29 mouse cellular contexts compared by ENCODE assay signal in genomic region chr14:101054786-101055185, GRCm38 (mm10).
DNase-seq lines count a peak whose midpoint lies in the region; ATAC-seq and TF ChIP-seq lines count a peak whose summit lies in the region.
"Had no signal": no experiment of that assay in that cellular context is flagged by ENCODE, and none has a peak within 500 bp of the region (broad histone marks: within the 10 kb centered on the region; RNA-seq: fewer than 3 reads in every experiment).

No protein-coding gene starts in this region.

- no peak for TF ChIP-seq CTCF in midbrain, postnatal 0 days (IDR thresholded peaks at IDR 0.05)

- peak; percentile 39; the same call in 1 of the 2 replicates for ATAC-seq in forebrain, embryonic 16.5 days
- no peak for ATAC-seq in midbrain, postnatal 0 days (ENCODE audit: low FRiP score)
- no peak for ATAC-seq in midbrain, embryonic 15.5 days (replicated peaks)
- ATAC-seq: activated CD4-positive, CD25-positive, alpha-beta regulatory T cell, adult 4 months; CD4-positive, CD25-positive, alpha-beta regulatory T cell, adult 4 months; hindbrain, postnatal 0 days; intestine, embryonic 15.5 days had no signal

- no peaks in the 10 kb centered on the region for H3K27me3 ChIP-seq in forebrain, embryonic 16.5 days (replicated peaks; ENCODE audit: control insufficient read depth, insufficient read depth, low read length)
- H3K27me3 ChIP-seq in forebrain, embryonic 10.5 days (ENCODE audit: poor library complexity, severe bottlenecking), result no peaks in the 10 kb centered on the region
- H3K27me3 ChIP-seq in midbrain, postnatal 0 days (ENCODE audit: insufficient read depth, low read length), result no peaks in the 10 kb centered on the region
- H3K27me3 ChIP-seq in midbrain, embryonic 15.5 days (replicated peaks), result no peaks in the 10 kb centered on the region
- H3K27me3 ChIP-seq: hindbrain, embryonic 12.5 days; intestine, embryonic 15.5 days; liver, embryonic 15.5 days; lung, embryonic 15.5 days had no signal

- no peak overlapping the region for H3K9ac ChIP-seq in forebrain, embryonic 16.5 days (replicated peaks; ENCODE audit: low read depth, low read length)
- no peak overlapping the region for H3K9ac ChIP-seq in midbrain, postnatal 0 days (replicated peaks; ENCODE audit: low read length, poor library complexity, severe bottlenecking)
- no peak overlapping the region for H3K9ac ChIP-seq in midbrain, embryonic 15.5 days
- H3K9ac ChIP-seq: hindbrain, embryonic 12.5 days; intestine, embryonic 15.5 days; liver, embryonic 15.5 days; lung, embryonic 15.5 days had no signal

- no peak overlapping the region for H3K27ac ChIP-seq in forebrain, embryonic 16.5 days (ENCODE audit: low read length)
- no peak overlapping the region for H3K27ac ChIP-seq in forebrain, embryonic 10.5 days
- H3K27ac ChIP-seq in midbrain, postnatal 0 days (ENCODE audit: low read depth, low read length), result no peak overlapping the region
- no peak overlapping the region for H3K27ac ChIP-seq in midbrain, embryonic 15.5 days
- H3K27ac ChIP-seq: gastrocnemius, adult 2 months; hindbrain, embryonic 12.5 days; hindbrain, postnatal 0 days; intestine, embryonic 15.5 days; liver, embryonic 15.5 days; lung, embryonic 15.5 days had no signal

- 17% methylated on average over 4 of the region's 4 CpGs for WGBS in forebrain, embryonic 16.5 days
- 87% methylated on average over 4 of the region's 4 CpGs for WGBS in forebrain, embryonic 10.5 days
- 60% methylated on average over 4 of the region's 4 CpGs for WGBS in midbrain, postnatal 0 days
- WGBS in midbrain, embryonic 15.5 days, result 62% methylated on average over 4 of the region's 4 CpGs

- DNase-seq in forebrain, embryonic 10.5 days (ENCODE audit: extremely low spot score, low spot score), result no peak
- DNase-seq in kidney, postnatal 10 days, result peak; percentile 12
- DNase-seq in kidney, adult 18-20 months, result no peak
- DNase-seq in midbrain, postnatal 0 days (ENCODE audit: low spot score), result peak; percentile 9
- no peak for DNase-seq in T-cell, adult 2 months (ENCODE audit: low spot score)
- DNase-seq: adrenal gland, adult 2 months; cerebellum, adult 11 months; cerebellum, adult 9-10 months; cerebellum, postnatal 36 days; gastrocnemius, adult 2 months; gastrocnemius, postnatal 36 days; heart, adult 18-20 months; heart, postnatal 36 days; layer of hippocampus, adult 9-11 months; liver; right cerebral cortex, postnatal 25 days; spleen, adult 18-20 months; thymus, postnatal 14 days had no signal

- H3K4me1 ChIP-seq in forebrain, embryonic 16.5 days (replicated peaks; ENCODE audit: control insufficient read depth, insufficient read depth, low read length), result 0 out of 2 replicates have a peak, but pooled peaks cover 6% of the 10 kb centered on the region
- no peaks in the 10 kb centered on the region for H3K4me1 ChIP-seq in forebrain, embryonic 10.5 days
- no peaks in the 10 kb centered on the region for H3K4me1 ChIP-seq in midbrain, postnatal 0 days (ENCODE audit: insufficient read depth, low read length)
- no peaks in the 10 kb centered on the region for H3K4me1 ChIP-seq in midbrain, embryonic 15.5 days
- H3K4me1 ChIP-seq: hindbrain, embryonic 12.5 days; intestine, embryonic 15.5 days; liver, embryonic 15.5 days; lung, embryonic 15.5 days had no signal

- no peak overlapping the region for H3K4me2 ChIP-seq in forebrain, embryonic 16.5 days (ENCODE audit: low read length)
- no peak overlapping the region for H3K4me2 ChIP-seq in midbrain, postnatal 0 days (ENCODE audit: low read depth, low read length, poor library complexity, severe bottlenecking)
- no peak overlapping the region for H3K4me2 ChIP-seq in midbrain, embryonic 15.5 days
- H3K4me2 ChIP-seq: heart, embryonic 11.5 days; hindbrain, embryonic 12.5 days; intestine, embryonic 15.5 days; liver, embryonic 15.5 days; lung, embryonic 15.5 days; midbrain, embryonic 11.5 days had no signal

- no peaks in the 10 kb centered on the region for H3K36me3 ChIP-seq in forebrain, embryonic 16.5 days (ENCODE audit: control insufficient read depth, insufficient read depth)
- H3K36me3 ChIP-seq in forebrain, embryonic 10.5 days (replicated peaks), result no peaks in the 10 kb centered on the region
- no peaks in the 10 kb centered on the region for H3K36me3 ChIP-seq in midbrain, postnatal 0 days (ENCODE audit: insufficient read depth, low read length)
- no peaks in the 10 kb centered on the region for H3K36me3 ChIP-seq in midbrain, embryonic 15.5 days (replicated peaks)
- H3K36me3 ChIP-seq: hindbrain, embryonic 12.5 days; intestine, embryonic 15.5 days; liver, embryonic 15.5 days; lung, embryonic 15.5 days had no signal

- H3K9me3 ChIP-seq in forebrain, embryonic 16.5 days (ENCODE audit: control insufficient read depth, low read length), result no peaks in the 10 kb centered on the region
- no peaks in the 10 kb centered on the region for H3K9me3 ChIP-seq in forebrain, embryonic 10.5 days
- H3K9me3 ChIP-seq in midbrain, postnatal 0 days (ENCODE audit: low read length), result no peaks in the 10 kb centered on the region
- no peaks in the 10 kb centered on the region for H3K9me3 ChIP-seq in midbrain, embryonic 15.5 days
- H3K9me3 ChIP-seq: hindbrain, embryonic 12.5 days; intestine, embryonic 15.5 days; liver, embryonic 15.5 days; lung, embryonic 15.5 days had no signal

- H3K4me3 ChIP-seq in forebrain, embryonic 16.5 days (replicated peaks; ENCODE audit: low read length), result no peak overlapping the region
- no peak overlapping the region for H3K4me3 ChIP-seq in forebrain, embryonic 10.5 days
- H3K4me3 ChIP-seq in midbrain, postnatal 0 days (ENCODE audit: low read depth, low read length), result no peak overlapping the region
- H3K4me3 ChIP-seq in midbrain, embryonic 15.5 days, result no peak overlapping the region
- H3K4me3 ChIP-seq: gastrocnemius, adult 2 months; hindbrain, embryonic 12.5 days; intestine, embryonic 15.5 days; liver, embryonic 15.5 days; lung, embryonic 15.5 days had no signal

Comparison
In these comparisons a context has a peak if more than half of its experiments do, and no peak if none do; other contexts are left out.
1. DNase-seq: peak in kidney, postnatal 10 days (single experiment) and midbrain, postnatal 0 days (single experiment); none in forebrain, embryonic 10.5 days (single experiment), kidney, adult 18-20 months (single experiment) and T-cell, adult 2 months (single experiment).